Mouse (Mus musculus): ENCODE data around the gene Extl2. TPM values are rescaled to one million over a fixed set of nuclear protein-coding genes. Genes with fewer than 3 reads are reported as not detected.

Gene Extl2
- polyA plus RNA-seq, 1 experiment: 3.2 TPM

GRCm38 (mm10) chr3:116072584-116072983 lies 65.3 kb downstream of the Extl2 start:
- Histone ChIP-seq H3K36me3 (replicated peaks; ENCODE audit: low read length) (no peaks in the 10 kb centered on the region), H3K4me3 (replicated peaks) (no peak overlapping the region), H3K9me3 (no peaks in the 10 kb centered on the region), H3K27me3 (replicated peaks) (peaks cover 2% of the 10 kb centered on the region), H3K4me1 (no peaks in the 10 kb centered on the region; the same call in 1 of the 2 replicates)
- no peak for TF ChIP-seq FLI1 (IDR thresholded peaks at IDR 0.05; ENCODE audit: low read length)
- no peak for TF ChIP-seq GATA1 (IDR thresholded peaks at IDR 0.05; ENCODE audit: borderline replicate concordance, low read length)

GRCm38 (mm10) chr3:116076739-116077138 lies 69.5 kb downstream of the Extl2 start:
- Histone ChIP-seq H3K9me3 (no peaks in the 10 kb centered on the region), H3K4me3 (replicated peaks) (no peak overlapping the region), H3K36me3 (replicated peaks; ENCODE audit: low read length) (no peaks in the 10 kb centered on the region), H3K4me1 (no peaks in the 10 kb centered on the region), H3K27me3 (replicated peaks) (peaks cover 2% of the 10 kb centered on the region)
- TF ChIP-seq FLI1 (IDR thresholded peaks at IDR 0.05; ENCODE audit: low read length): no peak
- TF ChIP-seq GATA1 (IDR thresholded peaks at IDR 0.05; ENCODE audit: borderline replicate concordance, low read length): no peak

GRCm38 (mm10) chr3:116078490-116078889 lies 71.2 kb downstream of the Extl2 start:
- Histone ChIP-seq H3K9me3 (no peaks in the 10 kb centered on the region), H3K36me3 (replicated peaks; ENCODE audit: low read length) (no peaks in the 10 kb centered on the region), H3K4me1 (no peaks in the 10 kb centered on the region), H3K27me3 (replicated peaks) (peaks cover 2% of the 10 kb centered on the region), H3K4me3 (replicated peaks) (no peak overlapping the region)
- TF ChIP-seq GATA1 (IDR thresholded peaks at IDR 0.05; ENCODE audit: borderline replicate concordance, low read length) (no peak), FLI1 (IDR thresholded peaks at IDR 0.05; ENCODE audit: low read length) (no peak)

Other genes starting within 250 kb of the Extl2 start
- gene Dph5, start 119.6 kb upstream of the Extl2 start, polyA plus RNA-seq (2012; ENCODE audit: insufficient read depth, low replicate concordance): 3.7 TPM in 1 of 2 replicates, not detected in the other
- gene Slc30a7, start 56 bp upstream of the Extl2 start, polyA plus RNA-seq (2012; ENCODE audit: insufficient read depth, low replicate concordance): 1.1 and 1.3 TPM in 2 replicates
- 0.04 and 0.66 TPM in 2 replicates for gene Vcam1, start 122.2 kb downstream of the Extl2 start, polyA plus RNA-seq (2012; ENCODE audit: insufficient read depth, low replicate concordance)
- 0.07 TPM in 1 of 2 replicates, not detected in the other for gene Gpr88, start 246.0 kb downstream of the Extl2 start, polyA plus RNA-seq (2012; ENCODE audit: insufficient read depth, low replicate concordance)